Mouse (Mus musculus) left cerebral cortex, adult 9 months (tissue): ENCODE measurements around the gene Crybg1.

Experiments used
- DNase-seq, 2 experiments: peaks; one replicate each; pipeline ENCODE4 v3.0.0; 2022; ENCODE audit warnings: low spot score in 2 of 2

Crybg1 gene

GRCm38 (mm10) chr10:44091757-44092156 lies 56.9 kb downstream of the Crybg1 start:
- no peak for DNase-seq

DNA sequence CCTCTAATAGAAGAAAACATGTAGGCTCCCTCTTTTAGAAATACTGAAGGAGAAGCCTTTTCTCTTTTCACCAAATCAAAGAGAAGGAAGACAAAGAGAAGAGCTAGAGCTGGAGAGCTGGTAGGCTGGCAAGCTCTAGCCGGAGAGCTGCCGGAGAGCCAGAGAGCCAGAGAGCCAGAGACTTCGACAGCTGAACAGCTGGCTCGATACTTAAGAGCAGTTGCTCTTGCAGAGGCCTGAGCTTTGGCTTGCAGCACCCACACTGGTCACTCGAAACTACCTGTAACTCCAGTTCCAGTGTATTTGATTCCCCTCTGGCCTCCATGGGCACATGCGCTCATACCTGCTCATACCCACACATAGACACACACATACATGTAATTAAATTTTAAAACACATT lies 68.3 kb downstream of the Crybg1 start:
- no peak for DNase-seq

- DNase-seq = peak; percentile 5 to 14
Measured at GRCm38 (mm10) chr10:44078799-44079521, 69.7 kb downstream of the Crybg1 start.

GRCm38 (mm10) chr10:44071095-44071494 lies 77.6 kb downstream of the Crybg1 start:
- peak in 1 of 2 experiments; percentile 58 for DNase-seq

DNA sequence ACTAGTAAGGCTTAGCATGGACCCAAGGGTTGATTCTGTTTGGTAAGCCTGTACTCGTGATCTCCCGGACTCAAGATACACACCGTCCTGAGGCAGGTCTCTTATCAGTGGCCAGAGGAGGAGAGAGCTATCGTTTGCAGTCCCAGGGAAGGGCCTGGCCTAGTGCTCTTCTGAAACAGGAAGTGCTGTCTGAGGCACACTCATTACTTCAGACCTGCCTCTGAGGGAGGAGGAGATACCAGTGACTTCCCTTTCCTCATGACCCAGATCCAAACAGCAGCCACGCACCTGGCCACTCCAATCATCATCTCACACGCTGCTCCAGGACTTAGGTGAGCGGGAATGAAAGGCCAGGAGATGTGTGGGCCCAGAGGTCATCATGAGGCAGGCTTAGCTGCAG lies 79.5 kb downstream of the Crybg1 start:
- no peak for DNase-seq

DNA sequence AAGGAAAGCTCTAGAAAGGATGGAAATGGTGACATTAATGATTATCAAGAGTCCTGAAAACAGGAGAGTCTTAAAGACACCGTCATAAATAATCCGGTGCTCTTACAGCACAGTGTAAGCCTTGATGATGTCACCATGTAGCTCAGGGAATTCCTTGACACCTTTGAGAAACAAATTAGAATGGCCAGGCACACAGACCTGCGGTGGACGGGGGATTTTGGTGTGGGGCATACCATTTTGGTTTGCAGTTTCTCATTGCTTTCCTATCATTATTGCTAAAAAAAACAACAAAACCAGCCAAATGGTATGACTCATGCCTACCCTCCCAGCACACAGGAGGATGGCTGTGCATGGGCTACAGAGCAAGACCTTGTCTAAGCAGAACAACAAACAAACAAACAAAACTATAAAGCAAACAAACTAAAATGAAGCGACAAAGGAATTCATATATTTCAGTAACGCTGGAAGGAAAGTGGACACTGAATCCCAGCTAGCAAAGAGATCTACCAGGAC lies 82.7 kb downstream of the Crybg1 start:
- DNase-seq = no peak

- DNase-seq = no peak
Measured at GRCm38 (mm10) chr10:44062981-44063380, 85.7 kb downstream of the Crybg1 start.

- DNase-seq = peak in 1 of 2 experiments; percentile 32
Measured at GRCm38 (mm10) chr10:44050913-44051312, 97.7 kb downstream of the Crybg1 start.

GRCm38 (mm10) chr10:44044727-44045126 lies 103.9 kb downstream of the Crybg1 start:
- no peak for DNase-seq

DNA sequence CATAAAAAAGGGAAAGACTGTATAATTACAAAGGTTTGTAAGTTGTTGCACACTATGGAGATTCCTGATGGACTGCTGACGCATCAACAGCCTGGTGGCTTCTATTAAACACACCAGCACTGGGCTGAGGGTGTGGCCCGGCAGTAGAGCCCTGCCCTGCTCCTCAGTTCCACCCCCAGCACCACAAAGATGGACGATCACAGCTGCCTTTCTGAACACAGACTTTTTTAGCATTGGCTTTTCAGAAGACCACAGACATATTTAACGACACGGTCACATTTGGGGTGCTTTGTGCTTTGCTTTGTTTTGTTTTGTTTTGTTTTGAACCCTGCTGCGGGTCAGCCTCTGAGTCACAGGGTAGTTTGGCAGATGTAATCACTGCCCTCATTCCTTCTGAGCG lies 105.0 kb downstream of the Crybg1 start:
- DNase-seq = no peak

DNA sequence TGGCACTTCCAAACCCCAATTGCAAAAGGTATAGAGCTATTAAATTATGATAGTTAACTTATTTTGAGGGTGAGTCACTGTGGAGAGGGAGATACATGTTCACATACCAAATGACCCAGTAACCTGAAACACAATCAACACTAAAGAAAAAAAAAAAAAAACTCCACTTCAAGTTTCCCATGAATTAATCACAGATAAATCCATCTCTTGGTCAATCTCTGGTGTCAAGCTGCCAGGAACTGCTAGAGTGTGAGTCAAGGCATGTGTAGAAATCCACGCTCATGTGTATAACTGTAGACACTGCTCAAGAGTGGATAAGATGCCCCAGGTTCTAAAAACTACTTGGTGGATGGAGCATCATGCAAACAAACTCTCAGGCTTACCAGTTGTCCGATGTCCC lies 109.5 kb downstream of the Crybg1 start:
- no peak for DNase-seq

GRCm38 (mm10) chr10:44037918-44038544 lies 110.6 kb downstream of the Crybg1 start:
- no peak for DNase-seq

GRCm38 (mm10) chr10:44029566-44029965 lies 119.1 kb downstream of the Crybg1 start:
- no peak for DNase-seq

DNA sequence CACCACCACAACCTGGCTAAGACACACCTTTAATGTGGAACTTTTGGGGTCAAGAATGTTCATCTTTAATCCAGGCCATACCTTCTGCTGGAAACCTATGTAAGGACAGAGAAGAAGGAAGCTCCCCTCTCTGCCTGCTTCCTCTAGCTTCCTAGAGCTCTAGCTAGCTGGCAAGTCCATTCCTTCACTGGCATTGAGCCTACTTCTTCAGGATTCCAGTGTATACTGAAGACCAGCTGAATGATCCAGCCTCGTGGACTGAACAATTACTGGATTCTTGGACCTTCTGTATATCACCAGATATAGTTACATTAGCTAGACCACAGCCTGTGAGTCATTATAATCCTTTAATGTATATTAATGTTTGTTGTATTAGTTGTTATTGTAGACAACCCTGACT lies 121.4 kb downstream of the Crybg1 start:
- no peak for DNase-seq

- no peak for DNase-seq
Measured at GRCm38 (mm10) chr10:44026105-44026504, 122.5 kb downstream of the Crybg1 start.

DNA sequence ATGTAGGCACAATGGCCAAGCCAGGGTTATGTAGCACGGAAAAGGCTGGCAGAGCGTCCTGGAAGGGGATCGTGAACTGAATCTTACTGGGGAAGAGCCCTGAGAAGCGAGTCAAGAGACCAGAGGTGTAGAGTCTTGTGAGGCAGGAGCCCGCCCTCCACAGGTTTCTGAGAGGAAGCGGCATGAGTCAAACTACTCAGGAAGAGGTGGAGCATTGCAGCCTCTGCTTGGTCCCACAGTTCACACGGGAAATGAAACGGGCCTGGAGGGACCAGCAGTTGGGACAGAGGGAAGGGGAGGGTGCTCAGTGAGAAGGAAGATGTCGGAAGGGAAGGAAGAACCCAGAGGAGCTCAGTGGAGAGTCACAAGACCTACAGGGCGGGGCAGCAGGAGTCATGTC lies 123.9 kb downstream of the Crybg1 start:
- no peak for DNase-seq

GRCm38 (mm10) chr10:44020141-44020540 lies 128.5 kb downstream of the Crybg1 start:
- no peak for DNase-seq

GRCm38 (mm10) chr10:44018562-44018961 lies 130.1 kb downstream of the Crybg1 start:
- no peak for DNase-seq

DNA sequence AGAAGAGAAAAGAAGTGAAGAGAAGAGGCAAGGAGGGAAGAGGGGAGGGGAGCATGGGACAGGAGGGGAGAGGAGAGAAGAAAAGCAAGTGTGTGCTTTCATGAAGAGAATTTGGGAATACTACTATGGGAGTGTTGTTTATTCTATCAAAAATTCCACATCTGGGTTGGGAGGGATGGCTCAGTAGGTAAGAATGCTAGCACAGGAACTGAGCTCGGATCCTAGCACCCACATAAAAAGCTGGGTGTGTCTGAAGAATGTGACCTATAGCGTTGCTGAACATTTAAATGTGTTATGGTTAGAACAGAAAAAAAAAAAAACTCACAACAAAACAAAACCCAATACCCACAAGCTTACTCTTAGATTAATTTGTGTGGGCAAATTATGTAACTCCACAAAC lies 133.0 kb downstream of the Crybg1 start:
- DNase-seq = no peak

DNA sequence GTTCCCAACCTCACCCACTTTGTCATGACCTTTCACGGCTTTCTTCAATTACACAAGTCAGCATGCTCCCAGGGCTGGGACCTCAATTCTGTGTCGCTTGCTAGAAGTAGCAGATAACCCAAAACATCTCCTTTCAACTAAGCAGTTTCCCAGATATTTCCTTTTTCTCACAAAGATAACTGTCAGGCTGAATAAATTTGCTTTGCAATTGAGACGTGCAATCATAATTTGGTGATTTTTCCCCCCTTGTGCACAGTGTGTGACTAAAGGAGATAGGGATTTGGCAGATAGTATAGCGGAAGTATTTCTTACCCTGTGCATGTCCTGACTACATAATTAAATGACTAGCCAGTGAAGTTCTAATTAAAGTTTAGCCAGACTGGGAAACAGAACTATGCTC lies 134.8 kb downstream of the Crybg1 start:
- DNase-seq = no peak

- DNase-seq = no peak
Measured at GRCm38 (mm10) chr10:44011408-44011807, 137.2 kb downstream of the Crybg1 start.

DNA sequence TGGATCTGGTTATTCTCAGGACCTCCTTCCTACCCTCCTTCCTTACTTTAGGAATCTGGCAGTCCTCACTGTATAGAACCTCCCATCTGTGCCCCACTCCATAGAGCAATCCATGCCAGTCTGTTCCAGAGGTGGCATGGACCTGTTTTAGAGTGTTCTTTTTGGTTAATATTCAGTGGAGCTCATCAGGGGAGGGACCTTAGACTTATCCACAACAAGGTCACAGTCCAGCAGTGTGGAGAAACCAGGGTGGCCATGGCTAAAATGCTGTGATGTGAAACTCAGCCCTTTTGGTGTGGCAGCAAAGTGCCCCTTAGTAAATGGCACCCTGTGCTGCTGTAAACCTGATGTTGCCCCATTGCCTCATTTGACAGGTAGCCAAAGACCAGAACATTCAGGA lies 139.8 kb downstream of the Crybg1 start:
- no peak for DNase-seq

DNA sequence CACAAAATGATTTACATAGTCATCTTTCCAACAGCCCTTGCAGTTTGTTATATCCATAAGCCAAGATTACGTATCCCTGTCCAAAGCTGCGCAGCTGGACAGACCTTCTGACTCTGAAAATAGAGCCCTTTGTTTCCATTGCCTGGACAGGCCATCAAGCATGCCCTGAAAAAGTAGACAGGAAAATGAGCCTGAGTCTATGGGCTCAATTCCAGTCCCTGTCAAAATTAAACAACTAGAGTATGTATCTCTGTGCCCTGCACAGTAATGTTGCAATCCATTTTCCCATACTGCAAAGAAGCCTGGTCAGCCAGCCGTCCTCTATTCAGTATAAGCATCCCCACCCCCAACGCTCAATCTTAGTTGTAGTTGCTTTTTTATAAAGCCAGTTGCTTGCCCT lies 141.8 kb downstream of the Crybg1 start:
- DNase-seq = no peak
